ENCODE assay signal across 9 mouse cellular contexts in the genomic region with DNA sequence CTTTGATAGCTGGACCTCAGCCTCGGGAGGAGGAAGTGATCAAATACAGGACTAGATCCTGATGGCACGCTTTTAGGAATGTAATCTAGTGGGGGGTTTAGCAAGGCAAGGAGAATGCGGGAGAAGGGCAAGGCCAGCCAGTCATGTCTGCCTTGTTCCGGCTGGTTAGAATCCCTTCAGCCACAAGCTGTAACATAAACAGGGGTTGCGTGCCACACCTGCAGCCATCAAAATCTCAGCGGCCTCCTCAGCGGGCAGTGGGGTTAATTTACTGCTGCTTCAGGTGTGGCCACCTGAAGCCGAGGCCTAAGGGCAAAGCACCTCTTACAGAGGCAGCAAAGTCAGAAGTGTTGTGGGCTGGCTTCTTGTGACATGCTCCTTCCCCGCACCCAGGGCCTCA. TPM values are rescaled to one million over a fixed set of nuclear protein-coding genes. Genes with fewer than 3 reads are reported as not detected.
DNase-seq lines count a peak whose midpoint lies in the region; ATAC-seq and TF ChIP-seq lines count a peak whose summit lies in the region.
"Had no signal": no experiment of that assay in that cellular context is flagged by ENCODE, and none has a peak within 500 bp of the region (broad histone marks: within the 10 kb centered on the region; RNA-seq: fewer than 3 reads in every experiment).

A gene (plus strand): TSS at position 350 of the 400 bp plus-strand sequence.

- H3K4me1 ChIP-seq in ES-Bruce4 (ENCODE audit: control insufficient read depth, insufficient read depth, low read length), result no peaks in the 10 kb centered on the region
- peaks cover 3% of the 10 kb centered on the region; the same call in 1 of the 2 replicates for H3K4me1 ChIP-seq in forebrain, embryonic 14.5 days (ENCODE audit: control insufficient read depth, insufficient read depth, low read length)
- 0 out of 2 replicates have a peak, but pooled peaks cover 3% of the 10 kb centered on the region for H3K4me1 ChIP-seq in intestine, postnatal 0 days (replicated peaks; ENCODE audit: control insufficient read depth, insufficient read depth, low read length)
- H3K4me1 ChIP-seq in midbrain, embryonic 16.5 days (ENCODE audit: control insufficient read depth, insufficient read depth, low read length), result peaks cover 19% of the 10 kb centered on the region

- H3K27ac ChIP-seq in gastrocnemius, adult 2 months, result no peak within 1 kb of the TSS
- H3K27ac ChIP-seq in ES-Bruce4 (ENCODE audit: insufficient read depth, low read length), result no peak within 1 kb of the TSS
- H3K27ac ChIP-seq in forebrain, embryonic 14.5 days (ENCODE audit: low read depth, low read length), result no peak within 1 kb of the TSS
- H3K27ac ChIP-seq in intestine, postnatal 0 days (ENCODE audit: low read depth, low read length), result no peak within 1 kb of the TSS
- H3K27ac ChIP-seq in midbrain, embryonic 16.5 days (ENCODE audit: low read length), result peak within 1 kb of the TSS; percentile 70
- H3K27ac ChIP-seq: macrophage had no signal

- no peaks in the 10 kb centered on the region for H3K36me3 ChIP-seq in ES-Bruce4 (ENCODE audit: control insufficient read depth, insufficient read depth, low read length, poor library complexity, severe bottlenecking)
- no peaks in the 10 kb centered on the region for H3K36me3 ChIP-seq in forebrain, embryonic 14.5 days (ENCODE audit: control insufficient read depth, insufficient read depth, low read length)
- no peaks in the 10 kb centered on the region for H3K36me3 ChIP-seq in intestine, postnatal 0 days (ENCODE audit: control insufficient read depth, insufficient read depth)
- no peaks in the 10 kb centered on the region for H3K36me3 ChIP-seq in midbrain, embryonic 16.5 days (ENCODE audit: control insufficient read depth, insufficient read depth, low read length)

- peak within 1 kb of the TSS; percentile 75 for H3K4me3 ChIP-seq in gastrocnemius, adult 2 months
- peak within 1 kb of the TSS; percentile 63 for H3K4me3 ChIP-seq in ES-Bruce4 (ENCODE audit: low read depth, low read length)
- peak within 1 kb of the TSS; percentile 65 for H3K4me3 ChIP-seq in forebrain, embryonic 14.5 days (ENCODE audit: low read depth, low read length)
- H3K4me3 ChIP-seq in intestine, postnatal 0 days (ENCODE audit: low read depth, low read length), result peak within 1 kb of the TSS; percentile 59
- H3K4me3 ChIP-seq in midbrain, embryonic 16.5 days (ENCODE audit: low read depth, low read length), result peak within 1 kb of the TSS; percentile 86

- TF ChIP-seq POLR2A in ES-Bruce4 (IDR thresholded peaks at IDR 0.05; ENCODE audit: insufficient read depth, low read length), result no peak

- whole genome bisulfite sequencing in forebrain, embryonic 14.5 days, result 49% methylated on average over 9 of the region's 9 CpGs
- WGBS in intestine, postnatal 0 days, result 40% methylated on average over 9 of the region's 9 CpGs
- WGBS in midbrain, embryonic 16.5 days, result 42% methylated on average over 9 of the region's 9 CpGs

- intact Hi-C loops in gastrocnemius, adult 2 months (cut with DNase I), result no loop called here

- H3K9ac ChIP-seq in ES-Bruce4 (ENCODE audit: low read depth, poor library complexity, severe bottlenecking), result peak within 1 kb of the TSS; percentile 70
- H3K9ac ChIP-seq in forebrain, embryonic 14.5 days (ENCODE audit: low read length), result peak within 1 kb of the TSS; percentile 71
- H3K9ac ChIP-seq in intestine, postnatal 0 days (ENCODE audit: low read depth, low read length), result peak within 1 kb of the TSS; percentile 40
- H3K9ac ChIP-seq in midbrain, embryonic 16.5 days (ENCODE audit: low read depth, low read length), result peak within 1 kb of the TSS; percentile 89

- ATAC-seq in forebrain, embryonic 14.5 days, result no peak
- ATAC-seq in intestine, postnatal 0 days, result no peak
- no peak for ATAC-seq in midbrain, embryonic 16.5 days
- ATAC-seq in monocyte, adult 5-6 weeks (replicated peaks; ENCODE audit: insufficient number of reproducible peaks, low FRiP score, low TSS enrichment, poor library complexity, severe bottlenecking), result no peak

- no peak for DNase-seq in gastrocnemius, adult 2 months
- DNase-seq in gastrocnemius, postnatal 10 days, result no peak
- DNase-seq in forebrain, embryonic 14.5 days (ENCODE audit: low spot score), result no peak
- no peak for DNase-seq in cerebellum, postnatal 36 days

- no peak for TF ChIP-seq CTCF in gastrocnemius, adult 2 months (IDR thresholded peaks at IDR 0.05)
- TF ChIP-seq CTCF in ES-Bruce4 (IDR thresholded peaks at IDR 0.05; ENCODE audit: low read depth, low read length), result no peak
- no peak for TF ChIP-seq CTCF in intestine, postnatal 0 days (IDR thresholded peaks at IDR 0.05; ENCODE audit: low read depth)

- H3K4me2 ChIP-seq in forebrain, embryonic 14.5 days (ENCODE audit: low read length), result peak within 1 kb of the TSS; percentile 84
- H3K4me2 ChIP-seq in intestine, postnatal 0 days (replicated peaks; ENCODE audit: low read depth), result peak within 1 kb of the TSS; percentile 91
- H3K4me2 ChIP-seq in midbrain, embryonic 16.5 days (ENCODE audit: low read length), result peak within 1 kb of the TSS; percentile 83

- TF ChIP-seq EP300 in ES-Bruce4 (IDR thresholded peaks at IDR 0.05; ENCODE audit: insufficient read depth, low read depth, low read length), result 0 out of 2 replicates have a peak, but pooled peaks have one; percentile 25

- peaks cover 19% of the 10 kb centered on the region for H3K27me3 ChIP-seq in ES-Bruce4 (ENCODE audit: control insufficient read depth, insufficient read depth, low read length, poor library complexity, severe bottlenecking)
- H3K27me3 ChIP-seq in forebrain, embryonic 14.5 days (replicated peaks; ENCODE audit: control insufficient read depth, insufficient read depth, low read length), result peaks cover 22% of the 10 kb centered on the region
- H3K27me3 ChIP-seq in intestine, postnatal 0 days (replicated peaks; ENCODE audit: control insufficient read depth, insufficient read depth, low read length), result peaks cover 54% of the 10 kb centered on the region
- peaks cover 3% of the 10 kb centered on the region for H3K27me3 ChIP-seq in midbrain, embryonic 16.5 days (ENCODE audit: control insufficient read depth, insufficient read depth, low read depth, low read length)

- H3K9me3 ChIP-seq in ES-Bruce4 (replicated peaks; ENCODE audit: control insufficient read depth, insufficient read depth, low read length, poor library complexity, severe bottlenecking), result no peaks in the 10 kb centered on the region
- no peaks in the 10 kb centered on the region for H3K9me3 ChIP-seq in forebrain, embryonic 14.5 days (replicated peaks; ENCODE audit: control insufficient read depth, low read length)
- H3K9me3 ChIP-seq in intestine, postnatal 0 days (ENCODE audit: control insufficient read depth), result no peaks in the 10 kb centered on the region
- no peaks in the 10 kb centered on the region for H3K9me3 ChIP-seq in midbrain, embryonic 16.5 days (replicated peaks; ENCODE audit: control insufficient read depth, low read length, poor library complexity, severe bottlenecking)

RNA-seq across cellular contexts. Expression of the gene that starts here (rescaled TPM):
- total RNA-seq in gastrocnemius, adult 2 months (2021), result 1 to 10 TPM; 2.4 to 4.0 TPM
- total RNA-seq in gastrocnemius, postnatal 10 days (2021), result 10 to 100 TPM in 1 of 2 experiments, 1 to 10 TPM in 1; 8.9 to 12.8 TPM
- 8.8 and 13.3 TPM in 2 replicates for polyA plus RNA-seq in ES-Bruce4 (2011; ENCODE audit: insufficient read depth, insufficient read length, low read depth, missing spikeins)
- 154 and 209 TPM in 2 replicates for polyA plus RNA-seq in forebrain, embryonic 14.5 days (2014; fragmentation: Nextera tagmentation; extraction: Ambion mirVana)
- 11.5 and 13.1 TPM in 2 replicates for polyA plus RNA-seq in intestine, postnatal 0 days (2015; fragmentation: Nextera tagmentation; extraction: Ambion mirVana)
- polyA plus RNA-seq in midbrain, embryonic 16.5 days (2015; fragmentation: Nextera tagmentation; extraction: Ambion mirVana), result 394 and 511 TPM in 2 replicates
- total RNA-seq in monocyte, adult 5-6 weeks (2017), result not detected in 3 replicates

Comparison
In these comparisons a context has a peak if more than half of its experiments do, and no peak if none do; other contexts are left out.
1. RNA of the gene that starts here (polyA plus RNA-seq): 394 to 511 TPM in midbrain, embryonic 16.5 days and 154 to 209 TPM in forebrain, embryonic 14.5 days; 11.5 to 13.1 TPM in intestine, postnatal 0 days and 8.8 to 13.3 TPM in ES-Bruce4; every median in the first group is over 10 times any median in the second.
2. Peak in every context shown above with its lines, with median percentiles within 50 percentile points of each other: H3K4me3 ChIP-seq, H3K9ac ChIP-seq and H3K4me2 ChIP-seq.